Mouse (Mus musculus): ENCODE results near the gene Msl2. TPM values are rescaled to one million over a fixed set of nuclear protein-coding genes. Genes with fewer than 3 reads are reported as not detected.

The Msl2 gene
- total and polyA plus RNA-seq, 3 experiments = 15.5 to 30.8 (median 18.7) TPM

- Histone ChIP-seq H3K9me3 (replicated peaks; ENCODE audit: low read length) (no peaks in the 10 kb centered on the region), H3K27ac (ENCODE audit: insufficient read depth, low read depth) (no peak overlapping the region), H3K36me3 (replicated peaks in 1 of 2; ENCODE audit: control insufficient read depth in 1 of 2, insufficient read depth in 1 of 2, low read length in 1 of 2) (peaks cover 8 to 24% of the 10 kb centered on the region in 2 experiments), H3K79me2 (replicated peaks; ENCODE audit: control insufficient read depth, extremely low read depth, insufficient read depth, poor library complexity, severe bottlenecking) (peaks cover 3% of the 10 kb centered on the region; the same call in 1 of the 2 replicates), H3K4me3 (replicated peaks in 1 of 3; ENCODE audit: low read depth in 2 of 3, low read length in 2 of 3, poor library complexity in 1 of 3) (no peak overlapping the region), H3K4me1 (ENCODE audit: control insufficient read depth in 1 of 2, insufficient read depth in 2 of 2) (no peaks in the 10 kb centered on the region), H3K27me3 (replicated peaks) (no peaks in the 10 kb centered on the region), H3K4me2 (ENCODE audit: insufficient read depth, low read depth, poor library complexity, severe bottlenecking) (no peak overlapping the region), H3K9ac (ENCODE audit: insufficient read depth, low read depth) (no peak overlapping the region)
- dilution Hi-C loops (cut with MboI; ENCODE audit: extremely low pct_ligation_motif_present, extremely low pct_unique_long_range_greater_than_20kb, low sequenced_read_pairs) = no loop called here
- in situ Hi-C loops (cut with MboI; ENCODE audit: low pct_ligation_motif_present, low pct_unique_long_range_greater_than_20kb, low sequenced_read_pairs) = no loop called here
- no peak for DNase-seq (ENCODE audit: extremely low read depth)
- TF ChIP-seq JUN (IDR thresholded peaks at IDR 0.05; ENCODE audit: insufficient read depth, low read depth, low read length) (no peak), PAX5 (IDR thresholded peaks at IDR 0.05; ENCODE audit: low read length) (no peak), USF1 (IDR thresholded peaks at IDR 0.05; ENCODE audit: low read depth, low read length) (no peak), TBP (conservative IDR thresholded peaks at IDR 0.05; ENCODE audit: low read depth, low read length) (no peak), GABPA (IDR thresholded peaks at IDR 0.05; ENCODE audit: insufficient replicate concordance, low read depth, low read length) (no peak), UBTF (IDR thresholded peaks at IDR 0.05; ENCODE audit: low read depth, low read length) (no peak), USF2 (conservative IDR thresholded peaks at IDR 0.05; ENCODE audit: low read depth, low read length) (no peak), RCOR1 (conservative IDR thresholded peaks at IDR 0.05; ENCODE audit: low read depth, low read length) (no peak), CHD2 (IDR thresholded peaks at IDR 0.05; ENCODE audit: low read length) (no peak), RAD21 (IDR thresholded peaks at IDR 0.05; ENCODE audit: low read depth, low read length) (no peak), ZNF384 (IDR thresholded peaks at IDR 0.05; ENCODE audit: low read depth, low read length) (no peak), MXI1 (IDR thresholded peaks at IDR 0.05; ENCODE audit: low read depth, low read length) (no peak), E2F4 (IDR thresholded peaks at IDR 0.05; ENCODE audit: insufficient replicate concordance, low read depth, low read length) (no peak), MAX (IDR thresholded peaks at IDR 0.05; ENCODE audit: low read length) (no peak), CHD1 (IDR thresholded peaks at IDR 0.05; ENCODE audit: low read depth, low read length) (no peak), CTCF (conservative IDR thresholded peaks at IDR 0.05 in 1 of 2, IDR thresholded peaks at IDR 0.05 in 1 of 2; ENCODE audit: low read depth in 2 of 2, low read length in 2 of 2) (no peak), ETS1 (conservative IDR thresholded peaks at IDR 0.05; ENCODE audit: low read depth, low read length) (no peak)
Observed at GRCm38 (mm10) chr9:101107386-101107785, 33.5 kb downstream of the Msl2 start.

- no peak overlapping the region for H3K27ac ChIP-seq (ENCODE audit: insufficient read depth, low read depth)
- TF ChIP-seq JUN (IDR thresholded peaks at IDR 0.05; ENCODE audit: insufficient read depth, low read depth, low read length) = no peak
- no peak for TF ChIP-seq ELF1 (IDR thresholded peaks at IDR 0.05; ENCODE audit: low read depth, low read length)
- no peak for TF ChIP-seq CHD2 (IDR thresholded peaks at IDR 0.05; ENCODE audit: low read length)
- no peak for TF ChIP-seq POLR2A (IDR thresholded peaks at IDR 0.05; ENCODE audit: low read depth, low read length)
- H3K36me3 ChIP-seq (replicated peaks in 1 of 2; ENCODE audit: control insufficient read depth in 1 of 2, insufficient read depth in 1 of 2, low read length in 1 of 2) = peaks cover under 1 to 18% of the 10 kb centered on the region in 2 experiments
- no peak for DNase-seq (ENCODE audit: extremely low read depth)
- no peaks in the 10 kb centered on the region for H3K27me3 ChIP-seq (replicated peaks)
- no peaks in the 10 kb centered on the region for H3K4me1 ChIP-seq (ENCODE audit: control insufficient read depth in 1 of 2, insufficient read depth in 2 of 2)
- in situ Hi-C loops (cut with MboI; ENCODE audit: low pct_ligation_motif_present, low pct_unique_long_range_greater_than_20kb, low sequenced_read_pairs) = no loop called here
- dilution Hi-C loops (cut with MboI; ENCODE audit: extremely low pct_ligation_motif_present, extremely low pct_unique_long_range_greater_than_20kb, low sequenced_read_pairs) = no loop called here
- H3K9ac ChIP-seq (ENCODE audit: insufficient read depth, low read depth) = no peak overlapping the region
- no peak overlapping the region for H3K4me3 ChIP-seq (replicated peaks in 1 of 3; ENCODE audit: low read depth in 2 of 3, low read length in 2 of 3, poor library complexity in 1 of 3)
- H3K79me2 ChIP-seq (replicated peaks; ENCODE audit: control insufficient read depth, extremely low read depth, insufficient read depth, poor library complexity, severe bottlenecking) = no peaks in the 10 kb centered on the region
- H3K9me3 ChIP-seq (replicated peaks; ENCODE audit: low read length) = no peaks in the 10 kb centered on the region
- H3K4me2 ChIP-seq (ENCODE audit: insufficient read depth, low read depth, poor library complexity, severe bottlenecking) = no peak overlapping the region
Observed at GRCm38 (mm10) chr9:101110013-101110412, 36.1 kb downstream of the Msl2 start.

All from CH12.LX (cell line).